Mouse (Mus musculus): ENCODE measurements at regions not wholly inside any gene's neighbourhood (a gene's known extent, or its start where the extent isn't known, plus 50 kb on each side); places are given as distances from the start of the nearest gene placed in this dataset.
"Not testable (repeated sequence)": the region's sequence is repeated elsewhere in the genome, so short reads cannot be mapped to it uniquely, and the experiment has no call there.

- no peak for DNase-seq (ENCODE audit: low spot score in 2 of 2)
Measured at GRCm38 (mm10) chr2:133738839-133739430, 187.0 kb downstream of the Bmp2 start.

GRCm38 (mm10) chr2:133748493-133748892 is 196.5 kb downstream of the Bmp2 start:
- no peak for DNase-seq (ENCODE audit: low spot score in 2 of 2)

- no peak for DNase-seq (ENCODE audit: low spot score in 2 of 2)
Measured at GRCm38 (mm10) chr2:133749846-133750637, 198.1 kb downstream of the Bmp2 start.

GRCm38 (mm10) chr2:133754088-133754487 is 202.1 kb downstream of the Bmp2 start:
- DNase-seq (ENCODE audit: low spot score in 2 of 2): no peak

GRCm38 (mm10) chr2:133761496-133761895 is 209.5 kb downstream of the Bmp2 start:
- DNase-seq (ENCODE audit: low spot score in 2 of 2): no peak

- DNase-seq (ENCODE audit: low spot score in 2 of 2): no peak
Measured at GRCm38 (mm10) chr2:133768546-133768945, 216.6 kb downstream of the Bmp2 start.

- no peak for DNase-seq (ENCODE audit: low spot score in 2 of 2)
Measured at GRCm38 (mm10) chr2:133783588-133784342, 231.8 kb downstream of the Bmp2 start.

- no peak for DNase-seq (ENCODE audit: low spot score in 2 of 2)
Measured at GRCm38 (mm10) chr2:133791031-133791430, 239.1 kb downstream of the Bmp2 start.

GRCm38 (mm10) chr2:133793293-133793692 is 241.3 kb downstream of the Bmp2 start:
- DNase-seq (ENCODE audit: low spot score in 2 of 2): no peak

- no peak for DNase-seq (ENCODE audit: low spot score in 2 of 2)
Measured at GRCm38 (mm10) chr2:133802666-133803065, 250.7 kb downstream of the Bmp2 start.

GRCm38 (mm10) chr2:133821418-133821817 is 269.5 kb downstream of the Bmp2 start:
- no peak for DNase-seq (ENCODE audit: low spot score in 2 of 2)

- no peak for DNase-seq (ENCODE audit: low spot score in 2 of 2)
Measured at GRCm38 (mm10) chr2:133829406-133829805, 277.4 kb downstream of the Bmp2 start.

- DNase-seq (ENCODE audit: low spot score in 2 of 2): no peak
Measured at GRCm38 (mm10) chr2:133850485-133850884, 298.5 kb downstream of the Bmp2 start.

GRCm38 (mm10) chr2:133874982-133875381 is 323.0 kb downstream of the Bmp2 start:
- DNase-seq (ENCODE audit: low spot score in 2 of 2): not testable (repeated sequence)

GRCm38 (mm10) chr2:133883682-133884081 is 331.7 kb downstream of the Bmp2 start:
- DNase-seq (ENCODE audit: low spot score in 2 of 2): no peak

- DNase-seq (ENCODE audit: low spot score in 2 of 2): no peak
Measured at GRCm38 (mm10) chr2:133906269-133906668, 354.3 kb downstream of the Bmp2 start.
